Mouse (Mus musculus): ENCODE results near the gene A030003K21Rik.
"Not testable (repeated sequence)": the region's sequence is repeated elsewhere in the genome, so short reads cannot be mapped to it uniquely, and the experiment has no call there.

The A030003K21Rik gene

GRCm38 (mm10) chr1:82943295-82943694 is at the start of gene A030003K21Rik:
TSS of gene A030003K21Rik (minus strand) at chr1:82943388.
- DNase-seq = not testable (repeated sequence)

- no peak for DNase-seq
These were observed 48.9 kb upstream of the A030003K21Rik start for GRCm38 (mm10) chr1:82992093-82992492.

GRCm38 (mm10) chr1:82991596-82991995 is 48.4 kb upstream of the A030003K21Rik start:
- DNase-seq = no peak

GRCm38 (mm10) chr1:82991062-82991461 is 47.9 kb upstream of the A030003K21Rik start:
- DNase-seq = no peak

- DNase-seq = peak; percentile 70 to 75
These were observed 44.5 kb upstream of the A030003K21Rik start for GRCm38 (mm10) chr1:82987530-82988198.

- DNase-seq = no peak
These were observed 43.5 kb upstream of the A030003K21Rik start for GRCm38 (mm10) chr1:82986738-82987137.

GRCm38 (mm10) chr1:82977840-82978239 is 34.7 kb upstream of the A030003K21Rik start:
- no peak for DNase-seq

- no peak for DNase-seq
These were observed 32.6 kb upstream of the A030003K21Rik start for GRCm38 (mm10) chr1:82975750-82976149.

GRCm38 (mm10) chr1:82974342-82974741 is 31.2 kb upstream of the A030003K21Rik start:
- DNase-seq = no peak

GRCm38 (mm10) chr1:82973901-82974300 is 30.7 kb upstream of the A030003K21Rik start:
- no peak for DNase-seq

GRCm38 (mm10) chr1:82973244-82973643 is 30.1 kb upstream of the A030003K21Rik start:
- DNase-seq = peak in 1 of 2 experiments; percentile 4

- no peak for DNase-seq
These were observed 28.9 kb upstream of the A030003K21Rik start for GRCm38 (mm10) chr1:82972046-82972445.

GRCm38 (mm10) chr1:82966413-82966812 is 23.2 kb upstream of the A030003K21Rik start:
- no peak for DNase-seq

GRCm38 (mm10) chr1:82959870-82960385 is 16.7 kb upstream of the A030003K21Rik start, which contains the start of gene Gm47955:
TSS of gene Gm47955 (plus strand) at chr1:82960286.
- no peak for DNase-seq

- not testable (repeated sequence) for DNase-seq
These were observed 12.7 kb upstream of the A030003K21Rik start, which contains the start of gene Gm7544 for GRCm38 (mm10) chr1:82955913-82956312. TSS of gene Gm7544 (minus strand) at chr1:82956013.

- DNase-seq = no peak
These were observed 5.4 kb upstream of the A030003K21Rik start for GRCm38 (mm10) chr1:82948601-82949000.

- DNase-seq = not testable (repeated sequence)
These were observed 2.8 kb upstream of the A030003K21Rik start for GRCm38 (mm10) chr1:82946029-82946428.

GRCm38 (mm10) chr1:82942505-82942904 is 683 bp downstream of the A030003K21Rik start:
- DNase-seq = not testable (repeated sequence)

GRCm38 (mm10) chr1:82938666-82939065 is 4.5 kb downstream of the A030003K21Rik start:
- no peak for DNase-seq

GRCm38 (mm10) chr1:82931326-82931725 is 11.9 kb downstream of the A030003K21Rik start, which contains the start of gene Gm6217:
TSS of gene Gm6217 (minus strand) at chr1:82931399.
- not testable (repeated sequence) for DNase-seq

- DNase-seq = not testable (repeated sequence)
These were observed 12.6 kb downstream of the A030003K21Rik start for GRCm38 (mm10) chr1:82930558-82930957.

GRCm38 (mm10) chr1:82924650-82925049 is 18.5 kb downstream of the A030003K21Rik start, which contains the start of gene A030014E15Rik:
TSS of gene A030014E15Rik (plus strand) at chr1:82924917.
- no peak for DNase-seq

- not testable (repeated sequence) for DNase-seq
These were observed 29.8 kb downstream of the A030003K21Rik start for GRCm38 (mm10) chr1:82913434-82913833.

GRCm38 (mm10) chr1:82913025-82913424 is 30.2 kb downstream of the A030003K21Rik start, which contains the start of gene A030005L19Rik:
TSS of gene A030005L19Rik (plus strand) at chr1:82913325.
- no peak for DNase-seq

Data from cerebellum, postnatal 14 days (tissue).